Mouse (Mus musculus): ENCODE measurements around the gene Nos3.

- TF ChIP-seq POLR2A (IDR thresholded peaks at IDR 0.05; ENCODE audit: extremely low read depth, insufficient read depth, low read length) (no peak), CTCF (IDR thresholded peaks at IDR 0.05; ENCODE audit: low read depth, low read length) (no peak)
Observed at GRCm38 (mm10) chr5:24356764-24357163, 7.8 kb upstream of the Nos3 start.
